Mouse (Mus musculus) heart, embryonic 15.5 days (tissue): ENCODE data around the gene Scd4. TPM values are rescaled to one million over a fixed set of nuclear protein-coding genes. Genes with fewer than 3 reads are reported as not detected.

Experiments used
- microRNA-seq: library from miRNA; unstranded; fragments of <30 nt; microRNA quantifications from one replicate; pipeline ENCODE4, GENCODE M21; 2016
- polyA plus RNA-seq: library from polyadenylated mRNA; unstranded; fragments of >200 nt; fragmentation: Nextera tagmentation; extraction: Ambion mirVana; gene quantifications from 2 replicates; pipeline ENCODE4 v1.2.1, GENCODE M21; 2015

The Scd4 gene
- polyA plus RNA-seq, 1 experiment from 2014 or later, result 2.5 TPM

Small RNAs within 50 kb of the gene (microRNA-seq; reads per million reads assigned to microRNA genes)
- 1.3 reads per million for gene Mir5114

Other genes with a start within 250 kb of the Scd4 start
- gene Chuk, start 225.6 kb upstream of the Scd4 start, polyA plus RNA-seq, result 26.7 and 28.4 TPM in 2 replicates
- gene Cwf19l1, start 197.2 kb upstream of the Scd4 start, polyA plus RNA-seq, result 15.8 and 16.0 TPM in 2 replicates
- 53.0 and 53.5 TPM in 2 replicates for gene Bloc1s2, start 186.6 kb upstream of the Scd4 start, polyA plus RNA-seq
- gene Pkd2l1, start 140.7 kb upstream of the Scd4 start, polyA plus RNA-seq, result not detected in 2 replicates
- 0.25 and 0.29 TPM in 2 replicates for gene Scd3, start 129.8 kb upstream of the Scd4 start, polyA plus RNA-seq
- 131 and 164 TPM in 2 replicates for gene Scd2, start 39.4 kb upstream of the Scd4 start, polyA plus RNA-seq
- gene Scd1, start 74.8 kb downstream of the Scd4 start, polyA plus RNA-seq, result 0.93 and 1.8 TPM in 2 replicates
- gene Wnt8b, start 160.4 kb downstream of the Scd4 start, polyA plus RNA-seq, result not detected in 2 replicates
- gene Sec31b, start 212.8 kb downstream of the Scd4 start, polyA plus RNA-seq, result 1.7 and 1.9 TPM in 2 replicates
- not detected in 2 replicates for gene Gm20538, start 219.7 kb downstream of the Scd4 start, polyA plus RNA-seq
- 947 and 1,069 TPM in 2 replicates for gene Ndufb8, start 222.3 kb downstream of the Scd4 start, polyA plus RNA-seq
- gene Hif1an, start 229.8 kb downstream of the Scd4 start, polyA plus RNA-seq, result 20.1 and 23.4 TPM in 2 replicates